Mouse (Mus musculus): ENCODE data around the gene Acyp2. TPM values are rescaled to one million over a fixed set of nuclear protein-coding genes. Genes with fewer than 3 reads are reported as not detected.
"Not testable (repeated sequence)": the region's sequence is repeated elsewhere in the genome, so short reads cannot be mapped to it uniquely, and the experiment has no call there.

The Acyp2 gene
- total RNA-seq (2021), result 32.0 and 48.7 TPM in 2 replicates
- long read RNA-seq, partial matches to known transcripts, result 5 of 9 reads
- long read RNA-seq, other reads (novel, unspliced or antisense), result 2 of 9 reads

DNA sequence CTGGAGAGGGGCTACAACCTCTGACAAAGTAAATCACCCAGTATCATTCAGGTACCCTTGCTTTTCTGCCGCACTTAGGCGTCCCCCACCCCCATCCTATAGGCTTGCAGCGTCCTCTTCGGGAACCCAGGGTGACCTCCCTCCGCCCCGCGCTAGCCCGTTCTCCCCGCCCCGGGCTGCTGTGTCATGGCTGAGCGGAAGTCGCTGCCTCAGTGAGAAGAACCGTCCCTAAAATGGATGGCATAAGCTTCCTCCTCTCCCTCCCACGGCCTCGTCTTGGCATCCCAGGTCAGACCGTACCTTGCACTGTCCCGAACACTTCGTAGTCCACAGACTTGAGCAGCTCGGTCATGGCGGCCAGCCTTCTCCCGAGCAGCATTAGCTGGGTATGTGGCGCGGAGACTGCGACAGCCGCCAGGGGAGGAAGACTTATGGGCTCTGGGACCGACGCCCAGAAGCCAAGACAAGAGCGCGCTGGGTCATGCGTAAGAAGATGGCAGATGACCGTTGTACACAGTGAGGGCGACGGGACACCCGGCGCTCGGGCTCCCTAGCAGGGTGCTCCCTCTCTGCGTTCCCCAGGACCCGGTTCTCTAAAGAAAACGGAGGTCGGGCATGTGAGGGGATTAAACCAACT, at the start of gene Acyp2:
Gene Acyp2, minus strand, starts transcription at position 587 of the 637 bp plus-strand sequence.
- DNase-seq, result peak; percentile 90

DNA sequence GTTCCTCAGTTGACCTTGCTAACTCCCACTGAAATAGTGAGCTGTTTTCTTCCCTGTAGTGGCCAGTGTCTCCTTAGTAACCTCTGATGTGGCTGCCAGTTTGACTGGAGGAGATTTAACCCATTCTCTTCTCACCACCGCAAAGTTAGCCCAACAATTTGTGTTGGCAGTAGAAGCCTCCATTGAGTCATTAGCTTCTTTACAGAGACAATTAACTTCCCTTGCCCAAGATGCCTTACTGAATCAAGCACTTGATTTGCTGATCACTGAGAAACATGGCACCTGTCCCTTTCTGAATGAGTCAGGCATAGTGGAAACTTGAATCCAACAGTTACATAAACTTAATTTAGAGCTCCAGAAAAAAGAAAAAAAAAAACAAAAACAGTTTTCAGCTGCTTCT, 40.0 kb upstream of the Acyp2 start:
- DNase-seq, result no peak

DNA sequence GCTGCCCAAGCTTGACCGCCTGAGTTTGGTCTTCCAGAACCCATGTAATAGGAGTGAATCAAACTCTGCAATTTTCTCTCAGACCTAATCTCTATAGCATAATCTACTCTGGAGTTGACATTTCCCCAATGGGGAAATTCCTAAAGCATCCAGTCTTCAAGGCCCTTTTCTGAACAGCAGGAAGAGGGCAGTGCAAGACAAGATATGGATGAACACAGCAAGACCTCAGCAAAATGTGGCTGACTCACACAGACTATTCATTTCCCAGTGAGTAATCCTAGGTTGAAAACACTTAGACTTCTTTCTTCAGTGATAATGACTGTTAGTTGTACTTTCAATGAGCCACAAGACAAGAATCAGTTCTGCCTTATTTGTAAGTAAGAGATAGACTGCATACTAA, 26.7 kb upstream of the Acyp2 start:
- peak; percentile 16 for DNase-seq

DNA sequence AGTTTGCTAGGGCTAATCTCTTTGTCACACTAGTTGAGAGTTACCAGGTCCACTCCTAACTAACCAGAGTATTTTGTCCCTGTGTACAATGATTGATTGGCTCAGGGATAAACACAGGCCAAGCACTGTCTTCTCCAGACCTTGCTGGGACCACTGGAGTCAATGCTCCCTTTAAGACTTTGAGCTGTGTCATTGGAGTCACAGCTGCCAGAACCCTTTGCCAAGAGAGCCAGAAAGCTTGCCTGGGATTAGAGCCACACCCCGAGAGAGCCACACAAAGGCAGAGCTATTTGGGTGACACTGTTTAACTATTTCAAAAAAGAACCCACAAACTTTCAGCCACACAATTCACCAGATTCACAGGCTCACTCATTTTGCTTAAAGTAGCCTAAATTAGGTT, 23.3 kb upstream of the Acyp2 start:
- no peak for DNase-seq

DNA sequence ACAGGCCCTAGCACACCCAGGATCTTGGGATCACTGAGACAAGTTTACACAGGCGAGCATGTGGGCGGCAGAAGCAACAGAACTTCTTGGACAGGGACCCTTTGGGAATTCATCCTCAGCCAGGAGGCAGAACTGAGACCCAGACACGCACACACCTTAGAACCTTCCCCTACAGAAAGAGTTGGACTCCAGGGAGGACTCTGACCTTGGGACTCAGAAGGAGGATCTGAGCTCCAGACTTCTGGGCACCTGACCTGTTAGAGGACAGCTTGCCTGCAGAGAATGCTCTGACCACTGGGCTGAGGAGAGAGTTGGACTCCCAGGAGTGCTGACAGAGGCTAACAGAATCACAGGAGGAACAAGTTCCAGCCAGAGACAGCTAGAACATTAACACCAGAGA, 13.6 kb upstream of the Acyp2 start:
- no peak for DNase-seq

DNA sequence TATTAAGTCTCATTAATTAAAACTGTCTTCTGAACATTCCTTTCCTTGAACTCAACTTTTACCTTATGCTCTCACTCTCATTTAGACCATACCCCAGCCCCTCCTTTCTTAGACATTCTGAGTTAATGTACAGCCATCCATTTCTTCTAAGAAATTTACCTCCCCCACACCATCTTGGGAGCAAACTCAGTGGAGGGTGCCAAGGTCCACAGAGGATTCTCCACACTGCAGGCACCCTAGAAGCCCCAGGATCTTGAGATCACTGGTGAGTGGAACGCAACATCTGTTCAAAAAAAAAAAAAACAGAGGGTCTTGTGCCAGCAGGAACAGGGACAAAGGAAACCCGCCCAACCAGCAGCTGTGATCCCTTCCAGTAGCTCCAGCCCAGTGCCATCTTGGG, 13.2 kb upstream of the Acyp2 start:
- DNase-seq, result no peak

DNA sequence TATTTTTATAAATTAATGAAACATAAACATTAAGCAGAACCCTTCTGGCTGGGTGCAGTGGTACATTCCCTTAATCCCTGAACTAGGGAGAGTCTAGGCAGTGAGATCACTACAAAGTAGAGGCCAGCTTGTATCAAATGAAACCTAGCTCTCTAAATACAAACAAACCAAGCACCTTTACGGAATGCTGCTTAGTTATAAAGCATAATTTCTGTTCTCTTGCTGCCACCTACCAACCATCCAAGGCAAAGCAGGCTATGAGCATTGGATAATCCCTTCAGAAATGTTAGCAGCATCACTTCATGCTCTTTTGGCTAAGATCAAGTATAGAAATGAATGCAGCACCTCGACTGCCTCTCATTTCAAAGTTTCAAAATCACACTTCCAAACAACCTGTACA, 7.7 kb upstream of the Acyp2 start:
- no peak for DNase-seq

DNA sequence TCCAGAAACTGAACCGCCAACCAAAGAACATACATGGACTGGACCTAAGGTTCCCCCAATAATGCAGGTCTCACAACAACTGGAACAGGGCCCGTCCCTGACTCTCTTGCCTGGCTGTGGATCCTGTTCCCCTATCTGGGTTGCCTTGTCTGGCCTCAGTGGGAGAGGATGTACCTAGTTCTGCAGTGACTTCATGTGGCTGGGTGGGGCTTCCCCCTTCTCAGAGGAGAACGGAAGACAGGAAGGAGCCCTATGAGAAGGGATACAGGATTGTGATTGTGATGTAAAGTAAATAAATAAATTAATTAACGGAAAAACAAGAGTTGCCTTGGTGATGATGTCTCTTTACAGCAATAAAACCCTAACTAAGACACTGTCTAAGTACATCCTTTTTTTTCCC, 6.7 kb upstream of the Acyp2 start:
- no peak for DNase-seq

DNA sequence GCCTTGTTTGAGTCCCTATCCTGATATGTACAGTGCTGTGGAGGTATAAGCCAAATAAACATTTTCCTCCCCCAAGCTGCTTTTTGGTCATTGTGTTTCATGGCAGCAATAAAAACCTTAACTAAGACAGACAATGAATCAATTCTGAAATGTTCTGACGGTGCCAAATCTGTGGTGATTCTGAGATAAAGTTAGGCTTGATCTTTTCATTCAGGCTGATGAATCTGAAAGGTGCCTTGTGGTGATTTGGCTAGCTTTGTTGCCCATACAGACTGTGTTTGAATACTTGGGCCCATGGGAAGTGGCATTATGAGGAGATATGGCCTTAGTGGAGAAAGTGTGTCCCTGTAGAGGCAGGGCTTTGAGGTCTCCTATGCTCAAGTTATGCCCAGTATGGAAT, 1.0 kb upstream of the Acyp2 start:
- DNase-seq, result no peak

DNA sequence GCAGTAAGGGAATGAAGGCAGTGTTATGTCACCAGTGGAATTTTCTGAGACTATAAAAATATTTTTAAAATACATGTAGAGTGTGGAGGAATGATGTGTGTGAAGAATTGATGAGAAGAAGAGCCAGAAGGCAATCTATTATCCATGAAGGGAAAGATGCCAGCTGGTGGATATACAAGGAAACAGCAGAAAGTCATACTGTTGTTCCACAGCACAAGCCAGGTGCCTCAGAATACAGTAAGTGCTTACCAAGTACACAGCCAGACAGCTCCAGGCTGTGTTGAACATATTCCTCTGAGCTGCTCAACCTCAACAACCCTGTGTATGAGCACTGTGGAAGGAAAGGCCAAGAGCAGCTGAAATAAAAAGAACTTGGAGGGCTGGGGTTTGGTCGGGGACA, 13.7 kb downstream of the Acyp2 start:
- DNase-seq, result no peak

DNA sequence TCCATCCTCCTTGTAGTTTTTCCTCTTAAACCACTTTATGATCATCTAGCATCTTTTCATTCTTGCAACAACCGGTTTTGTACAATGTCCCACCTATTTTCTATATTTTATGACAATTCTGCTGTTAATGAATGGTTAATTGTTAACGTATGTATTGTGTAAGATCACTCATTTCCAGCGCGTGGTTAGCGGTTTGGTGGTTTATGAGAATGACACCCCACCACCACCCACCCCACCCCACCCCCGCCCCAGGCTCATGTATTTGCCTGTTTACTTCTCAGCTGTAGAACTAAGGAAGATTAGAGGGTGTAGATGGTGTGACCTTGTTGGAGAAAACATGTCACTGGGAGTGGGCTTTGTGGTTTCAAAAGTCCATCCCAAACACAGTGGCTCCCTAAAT, 18.9 kb downstream of the Acyp2 start:
- no peak for DNase-seq

DNA sequence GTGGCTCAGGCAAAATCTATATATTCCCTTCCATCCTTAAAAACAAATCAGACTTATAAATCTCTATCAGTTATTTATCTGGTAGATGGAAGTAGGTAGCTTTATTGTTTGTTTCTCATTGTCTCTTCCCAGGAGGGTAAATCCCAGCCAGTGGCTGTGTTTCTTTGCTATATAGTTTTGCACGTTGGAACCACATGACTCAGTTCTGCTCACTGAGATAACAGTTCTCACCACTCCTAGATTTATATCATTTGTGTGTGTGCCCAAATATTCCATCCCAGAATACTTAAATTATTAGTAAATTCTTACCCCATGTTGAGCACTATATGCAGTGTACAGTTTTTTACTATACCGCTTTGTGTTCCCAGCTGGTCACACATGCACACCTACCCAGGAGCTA, 26.2 kb downstream of the Acyp2 start:
- no peak for DNase-seq

DNA sequence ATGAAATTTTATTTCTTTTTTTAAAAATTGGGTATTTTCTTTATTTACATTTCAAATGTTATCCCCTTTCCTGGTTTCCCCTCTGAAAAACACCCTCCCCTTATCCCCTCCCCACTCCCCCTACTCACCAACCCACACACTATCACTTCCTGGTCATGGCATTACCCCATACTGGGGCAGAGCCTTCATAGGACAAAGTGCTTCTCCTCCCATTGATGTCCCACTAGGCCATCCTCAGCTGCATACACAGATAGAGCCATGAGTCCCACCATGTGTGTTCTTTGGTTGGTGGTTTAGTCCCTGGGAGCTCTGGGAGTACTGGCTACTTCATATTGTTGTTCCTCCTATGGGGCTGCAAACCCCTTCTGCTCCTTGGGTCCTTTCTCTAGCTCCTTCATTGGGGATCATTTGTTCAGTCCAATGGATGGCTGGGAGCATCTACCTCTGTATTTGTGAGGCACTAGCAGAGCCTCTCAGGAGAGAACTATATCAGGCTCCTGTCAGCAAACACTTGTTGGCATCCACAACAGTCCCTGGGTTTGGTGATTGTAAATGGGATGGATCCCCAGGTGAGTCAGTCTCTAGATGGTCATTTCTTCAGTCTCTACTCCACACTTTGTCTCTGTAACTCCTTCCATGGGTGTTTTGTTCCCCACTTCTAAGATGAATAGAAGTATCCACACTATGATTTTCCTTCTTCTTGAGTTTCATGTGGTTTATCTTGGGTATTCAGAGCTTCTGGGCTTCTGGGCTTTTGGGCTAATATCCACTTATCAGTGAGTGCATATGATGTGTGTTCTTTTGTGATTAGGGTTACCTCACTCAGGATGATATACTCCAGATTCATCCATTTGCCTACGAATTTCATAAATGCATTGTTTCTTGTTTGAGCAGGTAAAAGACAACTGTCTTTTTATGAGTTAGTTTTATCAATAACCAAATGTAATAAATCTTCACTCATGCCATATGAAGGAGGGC, 27.7 kb downstream of the Acyp2 start:
- DNase-seq, result not testable (repeated sequence)

DNA sequence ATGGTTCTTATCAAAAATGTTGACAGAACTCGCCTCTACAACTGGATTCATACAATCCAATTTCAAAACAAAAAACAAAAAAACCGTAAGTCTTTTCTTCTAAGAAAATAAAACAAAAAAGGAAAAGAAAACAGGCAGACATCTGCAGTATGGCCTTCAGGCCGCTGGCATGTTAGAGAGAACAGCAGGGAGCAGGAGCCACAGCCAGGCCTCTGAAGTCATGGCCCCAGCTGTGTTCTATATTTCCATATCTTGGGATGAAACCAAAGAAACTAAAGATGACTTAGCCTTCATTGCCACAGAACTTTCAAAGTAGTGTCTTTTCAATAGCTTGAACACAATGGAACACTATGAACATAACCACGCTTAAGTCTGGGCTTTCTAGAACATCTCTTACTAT, 31.2 kb downstream of the Acyp2 start:
- no peak for DNase-seq

DNA sequence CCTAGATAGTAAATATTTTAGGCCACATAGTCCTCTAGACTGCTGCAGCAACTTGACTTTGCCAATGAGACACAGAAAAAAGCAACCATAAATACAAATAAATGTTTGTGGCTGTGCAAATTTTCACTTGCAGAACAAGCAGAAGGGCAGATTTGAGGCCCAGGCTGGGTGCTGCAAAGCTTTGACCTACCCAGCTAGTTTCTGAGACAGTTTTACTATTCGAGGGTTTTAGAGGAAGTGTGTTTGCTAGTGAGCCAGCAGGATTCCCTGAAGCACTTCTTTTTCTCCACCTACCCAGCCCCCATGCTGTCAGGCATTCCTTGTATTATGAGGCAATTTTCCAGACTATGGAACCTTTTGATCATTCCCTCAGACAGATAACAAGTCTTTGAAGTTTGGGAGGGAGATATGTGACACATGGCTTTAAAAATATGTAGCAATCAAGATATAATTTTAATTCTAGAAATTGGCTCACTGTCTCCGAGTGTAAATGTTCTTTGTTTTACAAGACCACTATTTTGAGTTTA, 31.8 kb downstream of the Acyp2 start:
- DNase-seq, result peak; percentile 8

DNA sequence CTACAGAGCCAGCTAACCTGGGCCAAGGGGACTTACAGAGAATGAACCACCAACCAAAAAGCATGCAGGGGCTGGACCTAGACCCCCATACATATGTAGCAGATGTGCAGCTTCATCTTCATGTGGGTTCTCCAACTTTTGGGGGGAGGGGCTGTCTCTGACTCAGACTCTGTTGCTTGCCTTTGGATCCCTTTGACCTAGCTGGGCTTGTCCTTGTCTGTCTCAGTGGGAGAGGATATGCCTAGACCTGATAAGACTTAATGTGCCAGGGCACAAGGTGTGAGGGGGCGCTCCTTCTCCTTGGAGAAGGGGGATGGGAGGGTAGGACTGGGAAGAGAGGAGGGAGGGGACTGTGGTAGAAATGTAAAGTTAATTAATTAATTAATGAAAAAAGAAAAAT, 33.4 kb downstream of the Acyp2 start:
- peak; percentile 1 for DNase-seq

DNA sequence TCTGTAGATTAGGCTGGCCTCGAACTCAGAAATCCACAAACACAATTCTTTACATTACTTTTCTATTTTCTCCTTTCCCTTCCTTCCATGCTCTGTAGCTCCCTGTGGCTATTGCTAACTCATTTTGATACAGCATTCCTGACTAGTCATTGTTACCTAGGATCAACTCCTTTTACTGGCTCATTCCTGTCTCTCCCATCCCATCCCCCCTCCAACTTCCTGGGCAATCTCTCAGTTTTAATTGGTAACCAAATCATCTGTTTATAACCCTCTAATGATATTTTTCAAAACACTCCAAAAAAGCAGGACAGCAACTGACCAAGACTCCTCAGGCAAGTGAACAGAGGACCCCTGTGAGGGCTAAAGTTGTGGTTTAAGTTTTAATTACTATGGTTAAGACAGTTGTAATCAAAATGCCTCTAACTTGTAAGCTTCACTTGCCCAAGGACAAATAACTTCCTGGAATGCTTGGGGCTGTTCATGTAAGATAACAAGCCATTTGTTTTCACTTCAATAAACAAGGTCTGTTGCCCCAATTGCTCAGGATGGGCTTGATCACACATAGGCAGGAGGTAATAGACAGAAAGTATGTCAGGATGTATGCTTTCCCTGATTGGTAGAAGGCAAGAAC, 35.4 kb downstream of the Acyp2 start:
- no peak for DNase-seq

DNA sequence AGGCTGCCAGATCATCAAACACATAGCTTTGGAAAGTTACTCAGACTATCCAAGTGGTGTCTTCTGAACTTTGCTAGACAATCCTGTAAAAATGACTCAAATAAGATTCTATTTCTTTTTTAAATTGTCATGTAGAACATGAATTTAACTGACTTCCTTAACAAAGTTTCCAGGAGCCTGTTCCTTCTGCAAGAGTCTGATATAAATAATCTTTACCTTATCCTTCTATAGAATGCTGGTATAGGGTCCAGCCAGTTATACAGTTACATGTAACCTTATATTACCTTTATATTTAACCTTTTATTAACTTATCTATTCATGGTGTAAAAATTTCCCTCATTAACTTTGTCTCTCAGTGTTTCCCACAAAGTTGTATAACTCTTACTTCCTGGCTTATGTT, 36.7 kb downstream of the Acyp2 start:
- no peak for DNase-seq

DNA sequence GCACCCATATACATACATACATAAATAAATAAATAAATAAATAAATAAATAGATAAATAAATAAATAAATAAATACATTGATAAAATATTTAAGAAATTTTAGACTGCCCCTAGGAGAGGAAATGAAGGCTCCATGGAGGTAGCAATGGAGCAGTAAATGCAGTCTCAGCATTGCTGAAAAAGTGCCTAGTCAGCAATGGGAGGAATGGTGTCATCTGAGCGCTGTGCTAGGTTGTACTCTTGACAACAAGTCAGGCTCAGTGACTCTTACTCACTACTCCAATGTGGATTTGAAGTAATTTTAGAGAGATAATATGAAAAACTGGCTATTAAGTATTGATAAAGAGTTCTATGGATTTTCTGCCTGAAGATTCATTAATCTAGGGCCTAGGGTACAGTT, 40.1 kb downstream of the Acyp2 start:
- no peak for DNase-seq

DNA sequence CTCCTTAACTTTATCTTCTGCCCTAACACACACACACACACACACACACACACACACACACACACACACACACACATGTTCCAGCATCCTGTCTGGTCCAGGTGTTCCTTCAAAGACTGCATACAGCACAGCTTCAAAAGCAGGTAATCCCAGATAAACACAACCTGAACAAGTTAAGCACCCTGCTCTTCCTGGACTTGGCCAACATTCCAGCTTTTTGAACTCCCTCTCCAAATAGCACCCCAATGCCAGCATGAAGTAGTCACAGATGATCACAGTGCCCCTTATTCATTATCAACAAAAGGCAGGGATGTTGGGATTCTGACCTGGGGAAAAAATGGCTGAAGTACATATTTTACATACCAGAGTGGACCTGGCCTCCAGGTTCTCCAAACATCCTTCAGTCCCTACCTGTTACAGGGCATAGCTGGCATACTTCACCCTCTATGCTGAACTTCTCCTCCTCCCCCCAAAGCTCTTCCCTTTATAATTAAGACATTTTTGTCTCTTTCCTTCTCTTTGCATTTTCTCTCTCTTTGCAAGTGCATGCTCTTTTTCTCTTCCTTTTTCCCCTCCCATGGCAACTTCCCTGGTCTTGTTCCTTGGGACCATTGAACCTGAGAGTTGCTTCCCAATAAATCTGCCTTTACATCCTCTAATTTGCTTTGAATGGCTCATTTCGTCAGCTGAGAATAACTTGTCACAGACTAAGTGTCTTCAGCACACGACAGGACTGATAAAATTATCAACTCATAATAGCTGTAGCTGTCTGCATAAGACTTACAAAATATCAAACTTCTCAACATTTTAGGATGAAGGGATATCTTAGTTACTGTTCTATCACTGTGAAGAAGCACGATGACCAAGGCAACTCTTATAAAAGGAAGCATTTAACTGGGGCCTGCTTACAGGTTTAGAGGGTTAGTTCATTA, 41.5 kb downstream of the Acyp2 start:
- no peak for DNase-seq

DNA sequence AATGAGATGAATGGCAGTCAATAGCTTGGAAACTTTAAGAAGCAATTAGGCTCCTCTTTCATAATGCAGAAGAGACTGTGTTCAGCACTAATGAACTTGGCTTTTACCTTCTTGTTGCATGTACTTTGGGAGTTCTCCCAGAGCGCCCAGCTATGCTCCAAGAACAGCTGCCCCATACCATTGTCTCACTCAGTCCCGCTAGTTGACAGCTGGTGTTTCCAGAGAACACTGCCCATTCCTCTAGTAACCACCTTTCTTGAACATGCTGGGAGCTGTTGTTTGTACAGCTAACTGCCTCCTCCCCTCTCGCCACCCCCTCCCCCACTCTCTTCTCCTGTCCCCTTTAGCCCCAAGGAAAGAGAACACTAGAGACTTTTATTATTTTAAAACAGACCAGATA, 52.1 kb downstream of the Acyp2 start:
- DNase-seq, result no peak

DNA sequence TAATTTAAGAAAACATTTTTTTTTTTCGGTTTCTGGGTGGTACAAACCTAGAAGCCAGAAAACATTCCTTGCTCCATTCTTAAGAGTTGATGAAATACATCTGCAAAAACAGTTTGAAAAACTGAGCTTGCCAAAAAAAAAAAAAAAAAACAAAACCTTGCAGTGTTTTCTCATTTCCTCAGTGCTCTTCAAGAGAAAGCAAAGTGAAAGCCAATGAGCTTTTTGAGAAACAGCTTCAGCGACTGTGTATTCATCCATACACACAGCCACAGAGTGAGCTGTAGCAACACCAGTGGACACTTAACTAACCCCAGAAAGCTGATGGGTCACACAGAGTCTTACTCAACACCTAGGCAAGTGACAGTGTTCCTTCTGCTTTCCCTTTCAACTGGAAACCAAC, 69.4 kb downstream of the Acyp2 start:
- DNase-seq, result no peak
